Mouse (Mus musculus): ENCODE data around the gene Ank2. TPM values are rescaled to one million over a fixed set of nuclear protein-coding genes. Genes with fewer than 3 reads are reported as not detected.

Ank2 gene
- polyA plus RNA-seq, 1 experiment from 2014 or later, result 25.8 TPM

DNA sequence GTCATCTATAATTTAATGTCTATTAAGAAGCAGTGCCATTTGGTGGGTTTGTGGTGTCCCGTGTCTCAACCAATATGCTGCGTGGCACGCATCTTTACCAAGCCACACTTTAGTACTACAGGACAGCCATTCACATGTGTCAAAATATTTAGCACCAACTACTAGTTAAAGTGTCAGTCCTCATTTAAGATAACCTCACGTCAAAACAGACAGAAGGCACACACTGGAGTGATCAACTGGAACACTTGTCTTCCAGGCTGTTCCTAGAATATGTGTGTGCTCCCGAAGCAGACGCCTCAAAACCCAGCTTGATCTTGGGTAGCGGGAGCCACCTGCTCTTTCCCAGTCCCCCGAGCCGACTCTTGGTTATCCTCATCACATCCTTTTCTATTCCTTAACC, 101.4 kb downstream of the Ank2 start:
- Histone ChIP-seq H3K4me1 (no peaks in the 10 kb centered on the region), H3K4me3 (no peak overlapping the region), H3K27me3 (ENCODE audit: insufficient read depth, poor library complexity, severe bottlenecking) (no peaks in the 10 kb centered on the region), H3K9me3 (no peaks in the 10 kb centered on the region), H3K36me3 (0 out of 2 replicates have a peak, but pooled peaks cover 3% of the 10 kb centered on the region), H3K27ac (no peak overlapping the region)
- no peak for DNase-seq (ENCODE audit: low spot score)
- 92% methylated on average over 9 of the region's 9 CpGs for WGBS

GRCm38 (mm10) chr3:127395202-127395601, 103.9 kb downstream of the Ank2 start:
- Histone ChIP-seq H3K4me3 (no peak overlapping the region), H3K9me3 (no peaks in the 10 kb centered on the region), H3K27ac (no peak overlapping the region), H3K36me3 (0 out of 2 replicates have a peak, but pooled peaks cover 3% of the 10 kb centered on the region), H3K27me3 (ENCODE audit: insufficient read depth, poor library complexity, severe bottlenecking) (no peaks in the 10 kb centered on the region), H3K4me1 (no peaks in the 10 kb centered on the region)
- 86% methylated on average over 8 of the region's 8 CpGs for WGBS
- DNase-seq (ENCODE audit: low spot score), result no peak

DNA sequence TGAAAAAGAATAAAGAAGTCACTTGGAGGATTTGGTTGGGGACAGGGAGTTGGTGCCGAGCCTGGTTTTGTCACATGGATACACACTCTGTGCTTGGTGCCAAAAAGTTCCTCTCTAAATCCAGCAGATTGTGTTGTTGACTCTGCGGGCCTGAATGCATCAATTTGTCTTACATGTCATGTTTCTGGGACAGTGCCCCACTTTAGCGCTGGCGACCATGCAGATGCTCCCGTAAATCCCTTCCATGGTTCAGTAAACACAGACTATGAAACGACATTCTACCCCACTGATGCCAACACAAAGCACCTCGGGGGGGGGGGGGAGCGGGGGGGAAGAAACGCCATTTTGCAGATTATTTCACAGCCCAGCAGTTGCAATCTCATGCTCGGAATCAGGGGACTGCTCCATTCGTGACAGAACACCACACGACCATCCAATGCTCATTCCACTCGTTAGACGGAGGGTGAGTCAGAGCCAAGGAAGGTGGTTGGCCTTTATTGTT, 112.1 kb downstream of the Ank2 start:
- H3K4me1 ChIP-seq, result no peaks in the 10 kb centered on the region
- 83% methylated on average over 14 of the region's 14 CpGs for WGBS
- H3K27ac ChIP-seq, result no peak overlapping the region
- no peaks in the 10 kb centered on the region for H3K36me3 ChIP-seq
- H3K4me3 ChIP-seq, result no peak overlapping the region
- H3K27me3 ChIP-seq (ENCODE audit: insufficient read depth, poor library complexity, severe bottlenecking), result no peaks in the 10 kb centered on the region
- no peaks in the 10 kb centered on the region for H3K9me3 ChIP-seq
- no peak for DNase-seq (ENCODE audit: low spot score)

DNA sequence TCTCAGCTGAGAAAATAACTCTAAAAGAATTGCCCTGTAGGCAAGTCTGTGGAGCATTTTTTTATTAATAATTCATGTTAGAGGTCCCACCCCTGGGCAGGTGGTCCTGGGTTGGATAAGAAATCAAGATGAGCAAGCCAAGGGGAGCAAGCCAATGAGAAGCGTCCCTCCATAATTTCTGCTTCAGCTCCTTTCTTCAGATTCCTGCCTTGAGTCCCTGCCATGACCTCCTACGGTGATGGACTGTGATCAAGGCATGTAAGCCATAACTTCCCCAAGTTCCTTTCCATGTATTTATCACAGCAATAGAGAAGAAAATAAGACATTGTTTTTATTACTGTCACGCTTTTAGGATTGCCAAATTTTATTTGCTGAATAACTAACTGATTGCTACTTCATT, 115.9 kb downstream of the Ank2 start:
- H3K9me3 ChIP-seq, result no peaks in the 10 kb centered on the region
- H3K27ac ChIP-seq, result no peak overlapping the region
- no peaks in the 10 kb centered on the region for H3K4me1 ChIP-seq
- 86% methylated on average over 3 of the region's 3 CpGs for WGBS
- H3K27me3 ChIP-seq (ENCODE audit: insufficient read depth, poor library complexity, severe bottlenecking), result no peaks in the 10 kb centered on the region
- H3K36me3 ChIP-seq, result no peaks in the 10 kb centered on the region
- no peak for DNase-seq (ENCODE audit: low spot score)
- no peak overlapping the region for H3K4me3 ChIP-seq

- Histone ChIP-seq H3K27me3 (ENCODE audit: insufficient read depth, poor library complexity, severe bottlenecking) (no peaks in the 10 kb centered on the region), H3K36me3 (no peaks in the 10 kb centered on the region), H3K4me1 (no peaks in the 10 kb centered on the region; the same call in 1 of the 2 replicates), H3K27ac (no peak overlapping the region), H3K9me3 (no peaks in the 10 kb centered on the region), H3K4me3 (no peak overlapping the region)
- DNase-seq (ENCODE audit: low spot score), result no peak
- WGBS, result 83% methylated on average over 8 of the region's 8 CpGs
These were observed 122.2 kb downstream of the Ank2 start for GRCm38 (mm10) chr3:127376901-127377460.

GRCm38 (mm10) chr3:127375956-127376660, 123.0 kb downstream of the Ank2 start:
- 72% methylated on average over 11 of the region's 11 CpGs for WGBS
- Histone ChIP-seq H3K36me3 (no peaks in the 10 kb centered on the region), H3K27me3 (ENCODE audit: insufficient read depth, poor library complexity, severe bottlenecking) (no peaks in the 10 kb centered on the region), H3K4me1 (no peaks in the 10 kb centered on the region; the same call in 1 of the 2 replicates), H3K4me3 (no peak overlapping the region), H3K9me3 (no peaks in the 10 kb centered on the region), H3K27ac (no peak overlapping the region)
- no peak for DNase-seq (ENCODE audit: low spot score)

- 74% methylated on average over 6 of the region's 6 CpGs for WGBS
- H3K27me3 ChIP-seq (ENCODE audit: insufficient read depth, poor library complexity, severe bottlenecking), result no peaks in the 10 kb centered on the region
- no peak overlapping the region for H3K27ac ChIP-seq
- H3K4me1 ChIP-seq, result no peaks in the 10 kb centered on the region; the same call in 1 of the 2 replicates
- no peak for DNase-seq (ENCODE audit: low spot score)
- H3K36me3 ChIP-seq, result no peaks in the 10 kb centered on the region
- no peaks in the 10 kb centered on the region for H3K9me3 ChIP-seq
- no peak overlapping the region for H3K4me3 ChIP-seq
These were observed 124.9 kb downstream of the Ank2 start for GRCm38 (mm10) chr3:127374190-127374710.

DNA sequence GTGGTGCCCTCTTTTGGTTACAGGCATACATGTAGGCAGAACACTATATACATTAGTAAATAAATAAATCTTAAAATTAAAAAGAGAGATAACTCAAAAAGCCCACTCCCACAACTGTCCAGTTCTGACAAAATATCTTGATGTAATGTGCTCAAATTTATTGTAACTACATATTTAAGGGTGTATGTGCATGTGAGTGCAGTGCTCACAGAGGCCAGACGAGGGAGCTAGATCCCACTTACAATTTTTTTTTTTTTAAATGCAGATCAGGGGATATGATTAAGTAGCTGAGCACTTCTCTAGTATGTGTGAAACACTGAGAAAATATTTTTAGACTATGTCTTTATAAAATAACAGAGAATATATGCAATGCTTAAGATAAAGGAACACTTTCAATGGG, 127.4 kb downstream of the Ank2 start:
- no peak overlapping the region for H3K4me3 ChIP-seq
- H3K27me3 ChIP-seq (ENCODE audit: insufficient read depth, poor library complexity, severe bottlenecking), result no peaks in the 10 kb centered on the region
- no peaks in the 10 kb centered on the region for H3K9me3 ChIP-seq
- 86% methylated on average over 1 of the region's 1 CpGs for WGBS
- DNase-seq (ENCODE audit: low spot score), result no peak
- H3K36me3 ChIP-seq, result no peaks in the 10 kb centered on the region
- H3K27ac ChIP-seq, result no peak overlapping the region
- H3K4me1 ChIP-seq, result no peaks in the 10 kb centered on the region; the same call in 1 of the 2 replicates

DNA sequence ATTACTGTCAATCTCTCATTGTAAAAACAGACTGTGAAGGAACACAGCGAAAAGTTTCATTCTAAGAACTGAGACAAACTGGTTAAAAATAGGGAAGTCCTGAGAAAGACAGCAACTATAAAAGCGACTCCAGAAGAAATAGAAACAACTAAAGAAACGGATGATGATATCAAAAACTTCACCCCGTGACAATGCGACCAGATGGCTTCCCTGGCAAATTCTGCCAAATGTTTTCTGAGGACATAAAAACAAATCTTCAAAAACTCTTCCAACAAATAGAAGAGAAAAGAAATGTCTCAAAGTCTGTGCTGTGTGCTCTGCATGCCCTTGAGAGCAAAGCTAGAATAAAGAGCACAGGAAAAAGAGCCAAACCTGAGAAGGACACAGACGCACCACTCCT, 129.6 kb downstream of the Ank2 start:
- 83% methylated on average over 6 of the region's 6 CpGs for WGBS
- no peak for DNase-seq (ENCODE audit: low spot score)
- no peak overlapping the region for H3K4me3 ChIP-seq
- no peaks in the 10 kb centered on the region for H3K36me3 ChIP-seq
- no peaks in the 10 kb centered on the region for H3K4me1 ChIP-seq
- H3K27ac ChIP-seq, result no peak overlapping the region
- H3K9me3 ChIP-seq, result no peaks in the 10 kb centered on the region
- no peaks in the 10 kb centered on the region for H3K27me3 ChIP-seq (ENCODE audit: insufficient read depth, poor library complexity, severe bottlenecking)

DNA sequence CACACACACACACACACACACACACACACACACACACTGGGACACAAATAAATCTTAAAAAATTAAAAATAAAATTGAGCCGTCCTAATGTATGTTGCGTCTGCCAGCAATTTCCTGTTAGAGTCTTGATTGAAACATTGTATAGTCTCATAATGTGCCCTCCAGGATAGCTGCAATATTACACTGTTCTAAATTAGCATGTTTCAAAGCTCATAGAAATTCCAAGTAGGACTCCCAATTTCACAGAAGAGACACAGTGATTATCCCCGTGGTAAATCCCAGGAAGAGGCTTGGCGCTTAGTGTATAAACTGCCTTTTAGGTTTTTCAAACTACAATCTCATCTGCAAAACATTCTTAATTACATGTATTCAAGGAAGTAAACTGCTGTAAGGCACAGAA, 131.7 kb downstream of the Ank2 start:
- Histone ChIP-seq H3K27ac (no peak overlapping the region), H3K4me3 (no peak overlapping the region), H3K27me3 (ENCODE audit: insufficient read depth, poor library complexity, severe bottlenecking) (no peaks in the 10 kb centered on the region), H3K36me3 (no peaks in the 10 kb centered on the region), H3K9me3 (no peaks in the 10 kb centered on the region), H3K4me1 (no peaks in the 10 kb centered on the region)
- no peak for DNase-seq (ENCODE audit: low spot score)
- WGBS, result 91% methylated on average over 4 of the region's 4 CpGs

GRCm38 (mm10) chr3:127363512-127363911, 135.6 kb downstream of the Ank2 start:
- Histone ChIP-seq H3K9me3 (no peaks in the 10 kb centered on the region), H3K4me1 (no peaks in the 10 kb centered on the region), H3K27me3 (ENCODE audit: insufficient read depth, poor library complexity, severe bottlenecking) (no peaks in the 10 kb centered on the region), H3K36me3 (no peaks in the 10 kb centered on the region), H3K27ac (no peak overlapping the region), H3K4me3 (no peak overlapping the region)
- WGBS, result 89% methylated on average over 15 of the region's 15 CpGs
- no peak for DNase-seq (ENCODE audit: low spot score)

- Histone ChIP-seq H3K4me3 (no peak overlapping the region), H3K36me3 (no peaks in the 10 kb centered on the region), H3K27me3 (ENCODE audit: insufficient read depth, poor library complexity, severe bottlenecking) (no peaks in the 10 kb centered on the region), H3K9me3 (no peaks in the 10 kb centered on the region), H3K27ac (no peak overlapping the region), H3K4me1 (no peaks in the 10 kb centered on the region)
- WGBS, result 82% methylated on average over 9 of the region's 9 CpGs
- DNase-seq (ENCODE audit: low spot score), result no peak
These were observed 136.3 kb downstream of the Ank2 start for GRCm38 (mm10) chr3:127362611-127363393.

DNA sequence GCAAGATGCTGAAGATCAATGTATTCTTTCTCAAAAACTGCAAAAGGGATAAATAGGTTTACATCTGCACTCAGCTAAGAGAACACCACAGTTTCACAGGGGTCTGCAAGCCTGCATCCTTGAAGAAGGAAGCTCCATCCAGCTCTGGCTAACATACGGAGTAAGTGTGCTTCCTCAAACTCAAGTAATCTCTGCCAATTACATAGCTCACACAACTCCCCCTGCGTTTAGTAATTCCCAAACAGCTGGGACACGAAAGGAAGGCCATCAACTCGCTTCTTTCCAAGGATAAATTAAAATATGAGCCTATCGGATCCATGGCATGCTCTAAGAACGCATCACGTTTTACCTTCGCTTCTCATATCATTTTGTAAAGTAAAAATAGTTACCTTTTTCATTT, 137.3 kb downstream of the Ank2 start:
- H3K27me3 ChIP-seq (ENCODE audit: insufficient read depth, poor library complexity, severe bottlenecking), result no peaks in the 10 kb centered on the region
- no peak for DNase-seq (ENCODE audit: low spot score)
- no peak overlapping the region for H3K4me3 ChIP-seq
- H3K27ac ChIP-seq, result no peak overlapping the region
- H3K36me3 ChIP-seq, result no peaks in the 10 kb centered on the region
- H3K4me1 ChIP-seq, result no peaks in the 10 kb centered on the region
- no peaks in the 10 kb centered on the region for H3K9me3 ChIP-seq
- 85% methylated on average over 8 of the region's 8 CpGs for WGBS

Data from heart, embryonic 10.5 days (tissue).